Mouse (Mus musculus) gastrocnemius, adult 8-10 months (tissue): ENCODE data around the gene Gm2115. TPM values are rescaled to one million over a fixed set of nuclear protein-coding genes. Genes with fewer than 3 reads are reported as not detected.
A peak's percentile ranks its signal among the peaks of the same experiment; 100 is the strongest.

ENCODE experiments used
- DNase-seq, 2 experiments: peaks; one replicate each; pipeline ENCODE4 v3.0.0; 2022; ENCODE audit warnings: low spot score in 2 of 2
- total RNA-seq, 4 experiments: library from RNA; stranded (reverse); gene quantifications; 2 replicates each; pipeline ENCODE4 v1.2.4; 2022

Gm2115 gene
- total RNA-seq, 4 experiments from 2014 or later = 0.07 to 0.16 (median 0.13) TPM

DNA sequence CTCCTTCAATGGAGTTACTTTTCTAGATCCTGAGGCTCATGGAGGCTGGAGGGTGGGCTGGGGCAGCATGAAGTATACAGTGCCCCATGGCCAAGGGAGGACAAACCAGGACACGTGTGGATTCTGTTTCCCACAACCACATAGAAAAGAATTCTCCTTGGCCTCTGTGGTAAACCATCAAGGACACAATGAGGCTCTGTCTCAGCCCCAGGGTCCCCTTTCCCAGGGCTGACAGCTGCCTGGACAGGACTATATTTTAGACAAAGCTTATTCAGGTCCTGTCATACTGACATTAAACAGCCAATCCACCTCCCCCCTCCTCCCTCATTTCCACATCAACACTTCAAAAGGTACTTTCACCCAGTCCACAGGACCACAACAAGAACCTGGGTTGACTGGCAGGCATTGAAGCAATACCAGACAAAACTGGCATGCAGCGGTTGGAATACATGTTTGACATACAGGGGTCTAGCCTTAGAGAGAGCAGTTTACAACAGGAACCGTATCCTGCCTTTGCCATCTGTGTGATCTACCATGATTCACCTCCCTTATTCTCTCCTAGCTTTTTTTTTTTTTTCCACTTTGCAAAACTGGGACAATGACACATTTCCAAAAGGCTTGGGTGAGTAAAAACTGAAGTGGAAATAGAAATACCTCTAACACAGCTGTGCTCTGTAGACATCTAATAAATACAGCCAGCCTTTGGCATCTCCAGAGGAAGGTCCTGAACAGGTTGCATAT, 57.8 kb downstream of the Gm2115 start:
- DNase-seq = no peak

DNA sequence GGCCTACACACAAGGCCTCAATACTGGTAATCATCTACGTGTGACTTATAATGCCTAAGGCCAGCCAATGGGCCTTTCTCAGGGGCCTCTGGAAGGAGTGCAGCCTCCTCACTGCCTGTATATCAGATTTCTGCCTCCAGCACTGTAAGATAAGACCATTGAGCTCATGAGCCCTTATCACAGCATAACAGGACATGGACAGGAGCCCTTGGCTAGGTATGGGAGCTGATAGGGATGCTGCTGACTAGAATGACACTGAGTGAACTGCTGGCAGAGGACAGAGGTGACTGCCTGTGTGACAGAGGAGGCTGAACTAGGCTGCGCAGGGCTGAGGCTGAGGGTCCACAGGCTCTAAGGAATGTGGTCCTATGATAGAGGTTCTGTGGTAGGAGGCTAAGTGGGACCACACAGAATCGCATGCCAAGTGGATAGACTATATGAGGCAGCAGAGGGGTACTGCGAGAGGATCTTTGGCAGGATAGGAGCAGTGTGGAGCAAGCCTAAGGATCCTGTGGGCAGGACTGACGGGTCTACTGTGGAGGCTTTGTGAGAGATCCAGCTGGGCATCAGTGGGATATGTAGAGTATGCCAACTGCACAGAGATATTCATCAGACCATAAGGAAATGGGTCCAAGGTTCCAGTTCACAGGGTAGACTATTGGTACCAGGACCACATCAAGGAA, 58.5 kb downstream of the Gm2115 start:
- DNase-seq = no peak

DNA sequence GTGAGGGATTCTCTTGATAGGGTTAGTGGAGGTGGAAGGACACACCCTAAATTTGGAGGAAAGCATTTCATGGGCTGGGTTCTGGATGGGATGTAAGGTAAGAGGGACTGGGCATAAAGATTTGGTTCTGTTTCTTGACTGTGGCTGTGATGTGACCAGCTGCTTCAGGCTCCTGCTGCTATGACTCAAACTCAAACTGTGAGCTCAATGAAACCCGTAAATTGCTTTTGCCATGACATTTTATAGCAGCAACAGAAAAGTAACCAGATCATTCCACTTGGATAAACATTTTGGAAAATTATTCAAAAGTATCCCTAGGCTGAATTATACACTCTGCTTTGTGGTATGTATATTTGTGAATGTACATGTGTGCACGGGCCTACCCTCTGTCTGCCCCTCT, 61.9 kb downstream of the Gm2115 start:
- no peak for DNase-seq

DNA sequence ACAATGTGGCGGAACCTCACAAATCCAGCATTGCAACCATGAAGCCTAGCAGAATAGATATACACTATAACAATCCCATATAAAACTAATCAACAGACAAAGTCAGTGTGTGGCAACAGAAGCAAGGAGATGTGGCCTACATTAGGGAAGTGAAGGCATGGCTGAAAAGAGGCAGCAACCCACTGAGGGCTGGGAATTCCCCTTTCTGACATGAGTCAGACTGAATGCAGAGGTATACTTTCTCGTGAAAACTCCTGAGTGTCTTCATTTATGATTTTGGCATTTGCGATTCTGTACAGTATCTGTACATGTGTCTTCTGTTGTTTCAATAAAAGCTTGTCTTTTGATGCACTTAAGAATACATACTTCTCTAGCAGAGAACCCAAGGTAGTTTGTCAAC, 62.6 kb downstream of the Gm2115 start:
- DNase-seq = no peak

DNA sequence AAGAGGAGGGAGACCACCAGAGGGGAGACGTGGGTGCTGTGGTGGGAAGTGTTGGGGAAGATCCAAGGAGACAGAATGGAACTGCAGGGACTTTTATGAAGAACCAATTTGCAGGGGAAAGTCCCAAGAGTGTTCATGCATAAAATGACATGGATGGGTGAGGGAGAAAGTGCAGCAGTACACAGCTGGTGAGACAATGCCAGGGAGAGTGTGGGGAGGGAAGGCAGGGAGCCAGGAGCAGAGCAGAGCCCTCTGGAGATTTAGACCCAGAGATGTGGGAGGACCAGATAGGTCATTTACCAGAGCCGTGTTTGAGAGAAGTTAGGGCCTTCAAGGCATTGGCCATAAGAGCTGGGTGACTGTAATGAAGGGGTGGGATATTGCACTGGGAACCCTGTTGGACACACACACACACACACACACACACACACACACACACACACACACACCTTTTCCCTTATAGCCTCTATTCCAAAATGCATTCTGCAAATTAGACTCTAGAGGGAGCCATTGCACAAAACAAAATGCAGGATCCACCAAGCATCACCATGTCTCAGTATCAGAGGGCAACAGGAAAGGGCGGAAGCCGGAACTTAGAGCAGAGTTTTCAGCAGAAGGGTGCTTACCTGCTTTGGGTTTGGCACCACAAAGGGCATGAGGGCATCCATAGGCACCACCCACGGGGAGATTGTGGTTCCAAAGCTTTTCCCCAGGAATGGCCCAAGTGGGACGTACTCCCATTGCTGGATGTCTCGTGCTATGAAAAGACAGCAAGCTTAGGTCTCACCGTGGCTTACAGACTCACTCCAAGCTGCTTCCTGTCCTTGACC, 65.5 kb downstream of the Gm2115 start:
- no peak for DNase-seq

DNA sequence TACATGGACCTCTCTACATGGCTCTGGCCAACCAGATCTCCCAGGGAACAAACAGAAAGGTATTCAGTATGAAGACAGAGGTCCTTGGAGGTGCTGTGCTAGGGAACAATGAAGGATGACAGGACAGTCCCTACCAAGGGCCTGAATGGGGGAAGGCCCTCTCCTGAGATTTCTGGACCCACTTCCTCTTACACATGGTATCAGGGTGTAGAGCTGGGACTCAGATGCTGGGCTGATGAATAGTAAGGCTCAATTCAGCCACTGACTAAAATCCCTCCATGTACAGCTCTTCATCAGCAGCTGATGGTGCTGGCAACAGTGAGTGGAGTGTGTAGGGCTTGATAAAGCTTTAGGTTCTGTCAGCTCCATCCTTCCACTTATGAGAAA, 66.2 kb downstream of the Gm2115 start:
- DNase-seq = no peak

DNA sequence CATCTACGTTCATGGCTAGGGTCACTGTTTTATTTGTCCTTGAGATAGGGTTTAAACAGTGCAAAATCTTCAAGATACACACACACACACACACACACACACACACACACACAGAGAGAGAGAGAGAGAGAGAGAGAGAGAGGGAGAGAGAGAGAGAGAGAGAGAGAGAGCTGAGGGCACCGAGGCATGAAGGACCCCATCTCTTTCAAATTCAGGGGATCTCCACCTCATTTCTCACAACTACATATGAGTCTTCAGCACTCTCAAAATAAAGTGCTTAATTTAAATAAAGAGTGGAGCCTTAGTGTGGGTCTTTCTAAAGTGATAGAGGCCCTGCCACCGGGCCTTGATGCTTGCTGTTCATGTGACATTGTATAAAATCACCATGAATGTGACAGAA, 67.2 kb downstream of the Gm2115 start:
- no peak for DNase-seq

DNA sequence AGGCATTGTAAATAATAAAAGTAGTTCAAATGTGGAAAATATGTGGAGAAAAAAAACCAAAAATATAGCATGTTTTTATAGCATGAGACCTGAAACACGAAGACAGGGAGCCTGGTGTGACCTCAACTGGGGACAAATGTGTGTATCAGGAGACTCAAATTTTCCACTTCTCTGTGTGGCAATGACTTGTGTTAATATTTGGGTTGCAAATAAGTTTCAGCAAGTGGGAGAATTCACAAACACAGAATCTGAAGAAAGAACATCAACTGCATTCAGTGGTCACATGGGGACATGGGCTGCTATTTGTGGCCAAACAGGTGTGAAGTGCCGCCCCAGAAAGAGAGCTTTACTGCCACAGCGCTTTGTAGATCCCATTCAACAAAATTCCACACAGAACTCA, 67.9 kb downstream of the Gm2115 start:
- DNase-seq = no peak

DNA sequence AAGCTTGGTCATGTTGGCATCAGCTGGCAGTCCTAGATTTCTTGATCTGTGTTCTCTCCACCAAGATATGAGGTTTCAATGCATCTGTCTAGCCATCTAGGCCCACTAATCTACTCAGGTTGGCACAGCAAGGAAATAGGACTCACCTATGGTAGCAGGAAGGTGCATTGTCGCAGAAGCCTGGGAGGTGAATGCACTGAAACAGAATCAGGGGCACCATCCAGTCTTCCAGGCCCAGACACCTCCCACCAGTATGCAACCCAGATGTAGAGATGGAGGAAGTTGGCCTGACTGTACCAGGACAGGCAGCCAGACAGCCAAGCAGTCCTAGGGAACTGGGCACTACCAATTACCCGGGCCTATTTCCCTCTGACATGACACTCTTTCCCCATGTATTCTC, 71.9 kb downstream of the Gm2115 start:
- DNase-seq = no peak

DNA sequence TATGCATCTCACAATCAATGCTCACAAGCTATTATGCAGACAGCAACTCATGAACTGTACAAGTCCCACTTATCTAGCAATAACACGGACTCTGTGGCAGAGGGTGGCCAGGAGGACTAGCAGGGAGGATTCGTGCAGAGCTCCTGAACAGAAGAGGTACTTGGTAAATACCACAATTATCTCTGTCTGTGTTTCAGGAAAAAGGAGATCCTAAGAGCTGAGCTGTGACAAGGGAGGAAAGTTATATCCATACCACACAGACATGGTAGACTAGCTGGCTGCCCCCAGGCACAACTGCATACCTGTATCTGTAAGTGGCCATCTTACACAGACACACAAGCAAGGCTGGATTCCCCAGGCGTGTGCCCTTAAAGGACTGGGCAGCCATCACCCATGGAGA, 72.6 kb downstream of the Gm2115 start:
- DNase-seq = no peak

DNA sequence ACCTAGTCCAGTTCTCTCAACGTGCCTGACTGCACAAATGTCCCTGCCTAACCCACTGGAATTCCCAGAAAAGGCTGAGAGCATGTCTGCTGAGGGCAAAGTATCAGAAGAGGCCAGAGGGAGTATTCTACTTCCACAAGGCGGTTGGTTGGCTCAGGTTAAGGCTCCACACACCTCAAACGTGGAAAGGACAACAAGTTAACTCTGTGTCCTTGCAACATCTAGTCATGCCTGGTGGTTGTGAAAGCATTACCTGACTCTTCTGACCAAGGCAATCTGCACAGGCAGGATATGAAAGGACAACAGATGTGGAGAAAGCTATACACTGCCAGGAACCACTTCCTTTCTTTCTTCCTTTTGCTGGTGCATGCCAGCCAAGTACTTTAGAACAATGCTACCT, 75.7 kb downstream of the Gm2115 start:
- no peak for DNase-seq

DNA sequence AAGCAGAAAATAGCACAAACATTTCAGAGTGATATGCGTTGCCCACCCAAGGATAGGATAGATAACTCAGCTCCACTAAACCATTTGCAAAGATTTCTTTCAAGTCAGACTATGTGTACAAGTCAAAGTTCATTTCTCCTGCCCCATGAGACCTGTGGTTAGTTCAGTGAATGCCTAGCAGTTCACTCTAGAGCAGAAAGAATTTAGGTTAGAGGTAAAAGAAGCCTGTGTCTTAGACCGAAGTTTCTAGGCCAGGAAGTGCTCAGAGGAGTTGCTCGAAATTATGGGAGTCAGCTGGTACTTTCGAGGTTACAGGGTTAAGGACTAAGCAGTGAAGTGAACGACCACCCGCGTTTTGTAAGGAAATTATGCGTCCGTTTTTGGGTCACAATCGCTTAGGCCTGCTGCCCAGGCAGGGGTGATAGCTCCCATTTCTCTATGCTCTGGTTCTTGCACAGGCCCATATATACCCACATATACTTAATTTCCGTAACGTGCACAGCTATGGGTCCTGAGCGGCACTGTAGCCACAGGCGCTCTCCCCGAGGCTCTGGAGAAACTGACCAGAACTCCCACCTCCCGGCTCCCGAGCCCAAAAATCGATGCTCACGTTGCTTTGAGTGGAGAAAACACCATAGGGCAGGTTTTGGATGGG, 76.4 kb downstream of the Gm2115 start:
- DNase-seq = no peak

DNA sequence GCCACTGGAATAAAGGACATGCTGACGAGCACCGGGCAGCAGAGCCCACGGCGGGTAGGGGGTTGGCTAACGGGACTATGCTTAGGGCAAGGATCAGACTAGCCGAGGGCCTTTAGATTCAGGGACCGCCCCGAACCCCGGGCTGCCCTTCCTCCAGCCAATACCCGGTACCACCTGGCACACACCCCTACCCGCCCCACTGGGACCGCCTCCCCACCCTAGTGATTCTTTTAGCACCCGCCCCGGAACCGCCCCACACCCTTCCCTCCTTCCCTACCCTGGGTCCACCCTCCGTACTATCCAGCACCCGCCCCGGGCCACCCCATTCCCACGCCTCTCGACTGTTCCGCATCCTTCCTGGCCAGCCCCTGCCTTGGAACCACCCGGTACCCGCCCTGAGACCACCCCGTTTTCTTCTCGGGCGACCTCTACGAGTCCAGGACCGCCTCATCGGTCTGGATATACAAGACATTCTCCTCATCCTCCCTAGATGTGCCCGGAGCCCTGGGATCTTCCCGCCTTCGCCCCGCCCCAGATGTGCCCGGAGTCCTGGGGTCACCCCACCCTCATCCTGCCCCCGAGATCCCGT, 77.0 kb downstream of the Gm2115 start:
- peak; percentile 71 to 72 for DNase-seq

DNA sequence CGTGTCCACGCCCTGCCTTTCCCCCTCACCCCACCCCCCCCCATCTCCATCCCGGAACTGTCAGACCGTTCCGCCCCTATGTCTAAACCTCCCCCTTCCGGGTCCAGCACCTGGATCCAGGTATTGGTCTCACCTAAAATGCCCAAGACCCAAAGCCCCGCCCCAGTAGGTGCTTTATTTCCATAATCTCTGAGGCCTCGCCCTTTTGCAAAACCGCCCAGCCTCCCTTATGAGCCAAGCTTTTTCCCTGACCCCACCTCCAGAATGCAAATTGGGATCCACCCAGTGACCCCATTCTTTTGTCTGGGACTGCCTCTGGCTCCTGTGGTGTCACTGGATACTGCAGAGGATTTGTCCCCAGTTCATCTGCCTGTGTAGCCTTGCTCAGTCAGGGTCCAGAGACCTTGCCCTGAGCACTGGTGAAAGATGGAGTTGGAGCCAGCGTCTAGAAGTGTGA, 77.6 kb downstream of the Gm2115 start, which contains the start of gene Fah:
Fah (minus strand) TSS at position 430 of the 457 bp plus-strand sequence.
- DNase-seq = peak; percentile 17 to 20

DNA sequence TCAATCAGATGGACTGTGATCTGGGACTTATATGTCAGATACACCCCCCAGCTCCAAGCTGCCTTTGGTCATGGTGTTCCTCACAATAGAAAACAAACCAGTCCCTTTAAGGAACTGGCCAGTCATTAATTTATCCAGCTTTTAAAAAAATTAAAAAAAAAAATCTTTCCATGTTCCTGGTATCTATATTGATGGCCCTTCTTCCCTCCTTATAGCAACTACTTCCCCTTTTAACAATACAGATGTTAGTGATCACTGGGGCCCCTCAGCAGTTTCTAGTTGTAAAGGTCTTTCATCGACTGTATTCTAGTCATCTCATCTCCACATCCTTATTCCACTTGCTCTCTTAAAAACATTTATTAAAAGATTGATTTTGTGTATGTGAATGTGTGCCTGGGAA, 82.9 kb downstream of the Gm2115 start:
- no peak for DNase-seq

DNA sequence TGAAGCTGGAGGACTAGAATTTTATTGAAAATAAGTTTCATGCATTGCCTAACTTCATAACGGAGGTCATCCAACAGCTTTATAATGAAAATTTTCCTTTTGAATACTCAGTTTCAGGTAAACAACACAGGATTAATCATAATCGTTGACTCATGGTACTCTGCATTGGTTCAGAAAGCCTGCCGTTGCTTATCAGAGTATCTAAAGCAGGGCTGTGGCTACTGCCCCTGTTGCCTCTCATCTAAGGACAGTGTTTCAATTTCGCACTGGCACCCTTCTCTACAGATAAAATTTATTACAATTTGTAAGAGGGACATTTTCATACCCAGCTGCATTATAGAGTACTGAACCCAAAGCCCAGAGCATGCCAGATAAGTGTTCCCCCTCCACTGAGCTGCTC, 83.7 kb downstream of the Gm2115 start:
- no peak for DNase-seq

DNA sequence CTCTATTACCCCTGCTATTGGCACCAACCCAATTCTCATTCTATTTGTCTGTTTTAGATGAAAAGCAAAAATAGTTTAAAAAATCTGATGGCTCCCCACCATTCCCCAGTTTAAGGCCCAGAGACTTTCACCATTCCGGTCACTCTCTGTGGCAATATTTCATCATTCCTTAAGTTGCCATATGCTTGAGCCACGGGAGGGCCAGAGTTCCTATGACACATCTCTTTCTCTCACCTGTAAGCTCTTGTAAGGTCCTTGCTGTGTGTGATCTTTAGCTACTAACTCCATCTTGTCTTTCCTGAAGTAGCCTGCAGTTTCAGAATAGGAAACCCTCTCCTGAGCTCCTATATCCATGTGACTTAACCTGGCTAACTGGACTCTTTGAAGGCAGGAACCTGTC, 90.2 kb downstream of the Gm2115 start:
- no peak for DNase-seq

DNA sequence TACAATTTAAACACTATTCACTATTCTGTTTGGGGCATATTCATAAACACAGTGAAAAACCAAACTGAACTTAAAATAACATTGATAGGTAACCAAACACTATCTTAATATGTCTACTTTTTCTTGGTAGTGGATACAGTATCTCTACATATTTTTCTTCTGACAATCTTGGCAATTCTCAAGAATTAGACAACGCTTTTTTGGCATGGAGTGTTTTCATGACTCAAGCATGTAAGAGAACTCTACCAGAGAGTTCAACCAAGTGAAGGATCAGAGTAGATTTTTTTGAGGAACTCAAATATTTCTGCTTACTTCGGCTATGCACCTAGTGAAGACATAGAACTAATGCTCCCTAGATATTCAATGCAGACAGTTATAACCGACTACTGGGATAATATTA, 92.2 kb downstream of the Gm2115 start:
- no peak for DNase-seq

DNA sequence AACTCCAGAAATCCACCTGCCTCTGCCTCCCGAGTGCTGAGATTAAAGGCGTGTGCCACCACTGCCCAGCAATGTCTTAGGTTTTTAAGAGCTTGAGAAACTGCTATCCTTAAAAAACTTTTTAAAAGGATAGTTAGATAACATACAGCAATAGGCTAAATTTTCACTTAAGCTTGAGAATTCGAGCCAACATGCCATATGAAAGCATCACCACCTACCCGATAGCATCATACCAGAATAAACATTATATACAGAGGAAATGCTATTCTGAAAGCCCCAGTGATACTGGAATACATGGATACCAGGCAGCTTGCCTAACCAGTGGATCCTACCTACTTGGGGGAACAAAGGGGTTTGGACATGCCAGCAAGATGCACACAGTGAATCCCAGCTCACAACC, 95.0 kb downstream of the Gm2115 start:
- no peak for DNase-seq

DNA sequence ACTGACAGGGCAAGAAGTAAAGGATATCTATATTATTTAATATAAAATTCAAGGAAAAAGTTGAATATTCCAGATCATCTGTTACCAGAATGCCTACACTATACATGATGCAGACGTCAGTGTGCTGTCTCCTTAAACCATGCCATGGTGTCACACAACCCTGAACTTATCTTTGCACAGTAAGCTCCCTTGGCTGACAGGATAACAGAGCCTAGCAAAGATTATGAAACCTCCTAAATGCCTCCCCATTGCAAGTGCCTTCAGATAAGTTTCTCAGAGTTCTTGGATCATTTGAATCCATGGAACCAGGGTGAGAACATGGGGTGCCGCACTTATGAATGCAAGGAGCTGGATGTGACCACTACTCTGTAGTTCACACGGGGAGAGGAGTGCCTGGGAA, 103.1 kb downstream of the Gm2115 start:
- no peak for DNase-seq
